In the genomic region with DNA sequence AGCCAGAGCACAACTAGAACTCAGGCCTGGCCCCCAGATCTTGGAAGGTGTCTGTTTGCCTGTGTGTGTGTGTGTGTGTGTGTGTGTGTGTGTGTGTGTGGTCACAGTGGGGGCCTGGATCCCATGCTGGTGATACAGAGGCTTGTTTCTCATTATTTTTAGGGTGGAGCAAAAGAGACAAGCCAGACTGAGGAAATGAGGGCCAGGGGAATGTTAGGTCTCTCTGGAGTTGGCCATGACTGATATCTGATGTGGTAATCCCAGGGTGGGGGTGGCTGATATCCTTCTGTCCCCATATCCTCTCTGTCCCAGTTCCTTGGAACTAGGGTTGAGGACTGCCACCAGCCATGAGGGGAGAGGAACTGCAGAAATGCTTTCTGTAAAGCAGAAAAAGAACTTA, we compare ENCODE assay signal across 22 mouse cellular contexts. TPM values are rescaled to one million over a fixed set of nuclear protein-coding genes. Genes with fewer than 3 reads are reported as not detected.
A peak's percentile ranks its signal among the peaks of the same experiment; 100 is the strongest.
DNase-seq lines count a peak whose midpoint lies in the region; ATAC-seq and TF ChIP-seq lines count a peak whose summit lies in the region.
"Had no signal": no experiment of that assay in that cellular context is flagged by ENCODE, and none has a peak within 500 bp of the region (broad histone marks: within the 10 kb centered on the region; RNA-seq: fewer than 3 reads in every experiment).

No protein-coding gene starts in this region.

- no peaks in the 10 kb centered on the region for H3K27me3 ChIP-seq in heart, embryonic 12.5 days (replicated peaks)
- peaks cover 13% of the 10 kb centered on the region; the same call in 1 of the 2 replicates for H3K27me3 ChIP-seq in heart, embryonic 10.5 days (ENCODE audit: insufficient read depth, poor library complexity, severe bottlenecking)
- no peaks in the 10 kb centered on the region for H3K27me3 ChIP-seq in neural tube, embryonic 13.5 days
- no peaks in the 10 kb centered on the region for H3K27me3 ChIP-seq in neural tube, embryonic 15.5 days (replicated peaks)
- H3K27me3 ChIP-seq: embryonic facial prominence, embryonic 15.5 days; heart, embryonic 15.5 days; hindbrain, embryonic 13.5 days had no signal

- no peak for ATAC-seq in heart, embryonic 12.5 days (ENCODE audit: insufficient number of reproducible peaks, low FRiP score)
- no peak for ATAC-seq in neural tube, embryonic 13.5 days (ENCODE audit: low read depth)
- no peak for ATAC-seq in neural tube, embryonic 15.5 days (ENCODE audit: low FRiP score)
- ATAC-seq: forebrain, postnatal 0 days; hindbrain, postnatal 0 days had no signal

- no peaks in the 10 kb centered on the region for H3K9me3 ChIP-seq in heart, embryonic 12.5 days (replicated peaks)
- no peaks in the 10 kb centered on the region for H3K9me3 ChIP-seq in heart, embryonic 10.5 days
- no peaks in the 10 kb centered on the region for H3K9me3 ChIP-seq in neural tube, embryonic 13.5 days
- H3K9me3 ChIP-seq in neural tube, embryonic 15.5 days (replicated peaks) = no peaks in the 10 kb centered on the region
- H3K9me3 ChIP-seq: embryonic facial prominence, embryonic 15.5 days; heart, embryonic 15.5 days; hindbrain, embryonic 13.5 days had no signal

- no peak overlapping the region for H3K4me2 ChIP-seq in heart, embryonic 12.5 days
- no peak overlapping the region for H3K4me2 ChIP-seq in neural tube, embryonic 13.5 days
- no peak overlapping the region for H3K4me2 ChIP-seq in neural tube, embryonic 15.5 days
- H3K4me2 ChIP-seq: embryonic facial prominence, embryonic 15.5 days; heart, embryonic 15.5 days; hindbrain, embryonic 13.5 days had no signal

- no peak overlapping the region for H3K4me3 ChIP-seq in gastrocnemius, adult 2 months
- no peak overlapping the region for H3K4me3 ChIP-seq in heart, embryonic 12.5 days
- H3K4me3 ChIP-seq in heart, embryonic 10.5 days = no peak overlapping the region
- H3K4me3 ChIP-seq in neural tube, embryonic 13.5 days = no peak overlapping the region
- H3K4me3 ChIP-seq in neural tube, embryonic 15.5 days (replicated peaks) = no peak overlapping the region
- H3K4me3 ChIP-seq: embryonic facial prominence, embryonic 15.5 days; heart, embryonic 15.5 days; hindbrain, embryonic 13.5 days had no signal

- peak overlapping the region; percentile 82 for H3K27ac ChIP-seq in gastrocnemius, adult 2 months
- 0 out of 2 replicates have a peak overlapping the region, but pooled peaks have one; percentile 21 for H3K27ac ChIP-seq in heart, embryonic 12.5 days (ENCODE audit: poor library complexity, severe bottlenecking)
- no peak overlapping the region for H3K27ac ChIP-seq in heart, embryonic 10.5 days
- no peak overlapping the region for H3K27ac ChIP-seq in neural tube, embryonic 13.5 days (replicated peaks)
- no peak overlapping the region for H3K27ac ChIP-seq in neural tube, embryonic 15.5 days (replicated peaks)
- H3K27ac ChIP-seq: hindbrain, embryonic 13.5 days had no signal

- H3K4me1 ChIP-seq in heart, embryonic 12.5 days (replicated peaks) = peaks cover 68% of the 10 kb centered on the region
- H3K4me1 ChIP-seq in heart, embryonic 10.5 days = peaks cover 49% of the 10 kb centered on the region
- H3K4me1 ChIP-seq in neural tube, embryonic 13.5 days (replicated peaks) = peaks cover 66% of the 10 kb centered on the region
- peaks cover 62% of the 10 kb centered on the region for H3K4me1 ChIP-seq in neural tube, embryonic 15.5 days

- peaks cover 26% of the 10 kb centered on the region for H3K36me3 ChIP-seq in heart, embryonic 12.5 days
- H3K36me3 ChIP-seq in heart, embryonic 10.5 days = peaks cover 42% of the 10 kb centered on the region
- peaks cover 52% of the 10 kb centered on the region for H3K36me3 ChIP-seq in neural tube, embryonic 13.5 days
- peaks cover 37% of the 10 kb centered on the region for H3K36me3 ChIP-seq in neural tube, embryonic 15.5 days
- H3K36me3 ChIP-seq: heart, embryonic 15.5 days had no signal

- no peak for DNase-seq in gastrocnemius, adult 2 months
- no peak for DNase-seq in gastrocnemius, postnatal 36 days
- no peak for DNase-seq in heart, embryonic 10.5 days (ENCODE audit: low spot score)
- DNase-seq in cerebellum, postnatal 4 days (ENCODE audit: low spot score in 2 of 2) = no peak
- DNase-seq: adrenal gland, adult 2 months; adrenal gland, postnatal 36 days; cerebellum, adult 8-10 months; cerebellum, postnatal 25 days; forebrain, postnatal 0 days; gastrocnemius, postnatal 25 days; kidney, adult 11 months; kidney, adult 9 months had no signal

- no peak for TF ChIP-seq CTCF in gastrocnemius, adult 2 months (IDR thresholded peaks at IDR 0.05)

- H3K9ac ChIP-seq in heart, embryonic 12.5 days = no peak overlapping the region
- peak overlapping the region; percentile 31; the same call in 1 of the 2 replicates for H3K9ac ChIP-seq in neural tube, embryonic 13.5 days
- no peak overlapping the region for H3K9ac ChIP-seq in neural tube, embryonic 15.5 days (replicated peaks)
- H3K9ac ChIP-seq: embryonic facial prominence, embryonic 15.5 days; forebrain, postnatal 0 days; heart, embryonic 15.5 days had no signal

- intact Hi-C loops in gastrocnemius, adult 2 months (cut with DNase I) = loop anchor here (10.0 kb wide), 1 partner anchor 562 kb away; no protein-coding TSS in a partner anchor
- intact Hi-C loops in gastrocnemius, postnatal 36 days (cut with DNase I) = no loop called here

RNA-seq across cellular contexts. Expression of a gene that starts 6.7 kb away (rescaled TPM):
- total RNA-seq in gastrocnemius, adult 2 months (2021) = not detected
- not detected for total RNA-seq in gastrocnemius, postnatal 36 days (2021)
- polyA plus RNA-seq in heart, embryonic 12.5 days (2016; fragmentation: Nextera tagmentation; extraction: Ambion mirVana) = 0.17 and 0.29 TPM in 2 replicates
- polyA plus RNA-seq in heart, embryonic 10.5 days (2016; fragmentation: Nextera tagmentation; extraction: Ambion mirVana) = 0.35 TPM in 1 of 2 replicates, not detected in the other
- polyA plus RNA-seq in neural tube, embryonic 13.5 days (2015; fragmentation: Nextera tagmentation; extraction: Ambion mirVana) = 0.57 and 0.62 TPM in 2 replicates
- 0.33 and 0.60 TPM in 2 replicates for polyA plus RNA-seq in neural tube, embryonic 15.5 days (2015; fragmentation: Nextera tagmentation; extraction: Ambion mirVana)
- total RNA-seq: adrenal gland, adult 2 months; adrenal gland, postnatal 36 days; gastrocnemius, adult 18-20 months; gastrocnemius, postnatal 25 days; heart, adult 8-10 months had no signal
- polyA plus RNA-seq: forebrain, embryonic 11.5 days had no signal

RNA-seq across cellular contexts. Expression of a gene that starts 22.8 kb away (rescaled TPM):
- 10 to 100 TPM in 1 of 2 experiments, 1 to 10 TPM in 1; 8.0 to 13.0 TPM for total RNA-seq in gastrocnemius, adult 2 months (2021)
- 10 to 100 TPM in 1 of 2 experiments, 1 to 10 TPM in 1; 8.7 to 12.7 TPM for total RNA-seq in gastrocnemius, postnatal 36 days (2021)
- 9.2 and 10.3 TPM in 2 replicates for polyA plus RNA-seq in heart, embryonic 12.5 days (2016; fragmentation: Nextera tagmentation; extraction: Ambion mirVana)
- 8.9 and 15.8 TPM in 2 replicates for polyA plus RNA-seq in heart, embryonic 10.5 days (2016; fragmentation: Nextera tagmentation; extraction: Ambion mirVana)
- polyA plus RNA-seq in neural tube, embryonic 13.5 days (2015; fragmentation: Nextera tagmentation; extraction: Ambion mirVana) = 17.1 and 18.4 TPM in 2 replicates
- 18.6 and 19.9 TPM in 2 replicates for polyA plus RNA-seq in neural tube, embryonic 15.5 days (2015; fragmentation: Nextera tagmentation; extraction: Ambion mirVana)

RNA-seq across cellular contexts. Expression of a gene that starts 44.6 kb away (rescaled TPM):
- total RNA-seq in gastrocnemius, adult 2 months (2021) = 10 to 100 TPM; 38.5 to 41.4 TPM
- 10 to 100 TPM; 33.4 to 34.6 TPM for total RNA-seq in gastrocnemius, postnatal 36 days (2021)
- polyA plus RNA-seq in heart, embryonic 12.5 days (2016; fragmentation: Nextera tagmentation; extraction: Ambion mirVana) = 166 TPM in 2 replicates
- 220 and 264 TPM in 2 replicates for polyA plus RNA-seq in heart, embryonic 10.5 days (2016; fragmentation: Nextera tagmentation; extraction: Ambion mirVana)
- 214 and 224 TPM in 2 replicates for polyA plus RNA-seq in neural tube, embryonic 13.5 days (2015; fragmentation: Nextera tagmentation; extraction: Ambion mirVana)
- polyA plus RNA-seq in neural tube, embryonic 15.5 days (2015; fragmentation: Nextera tagmentation; extraction: Ambion mirVana) = 190 and 207 TPM in 2 replicates

RNA-seq across cellular contexts. Expression of a gene that starts 49.4 kb away (rescaled TPM):
- total RNA-seq in gastrocnemius, adult 2 months (2021) = 1 to 10 TPM; 5.0 to 10.0 TPM
- total RNA-seq in gastrocnemius, postnatal 36 days (2021) = 1 to 10 TPM; 8.7 to 9.1 TPM
- 111 and 115 TPM in 2 replicates for polyA plus RNA-seq in heart, embryonic 12.5 days (2016; fragmentation: Nextera tagmentation; extraction: Ambion mirVana)
- 60.6 and 98.7 TPM in 2 replicates for polyA plus RNA-seq in heart, embryonic 10.5 days (2016; fragmentation: Nextera tagmentation; extraction: Ambion mirVana)
- 9.2 and 11.6 TPM in 2 replicates for polyA plus RNA-seq in neural tube, embryonic 13.5 days (2015; fragmentation: Nextera tagmentation; extraction: Ambion mirVana)
- polyA plus RNA-seq in neural tube, embryonic 15.5 days (2015; fragmentation: Nextera tagmentation; extraction: Ambion mirVana) = 7.2 and 12.7 TPM in 2 replicates

RNA-seq across cellular contexts. Expression of a gene that starts 58.9 kb away (rescaled TPM):
- not detected for total RNA-seq in gastrocnemius, adult 2 months (2021)
- not detected for total RNA-seq in gastrocnemius, postnatal 36 days (2021)
- polyA plus RNA-seq in heart, embryonic 12.5 days (2016; fragmentation: Nextera tagmentation; extraction: Ambion mirVana) = 12.1 and 12.4 TPM in 2 replicates
- polyA plus RNA-seq in heart, embryonic 10.5 days (2016; fragmentation: Nextera tagmentation; extraction: Ambion mirVana) = 15.2 and 19.4 TPM in 2 replicates
- 1.3 and 1.9 TPM in 2 replicates for polyA plus RNA-seq in neural tube, embryonic 13.5 days (2015; fragmentation: Nextera tagmentation; extraction: Ambion mirVana)
- polyA plus RNA-seq in neural tube, embryonic 15.5 days (2015; fragmentation: Nextera tagmentation; extraction: Ambion mirVana) = 0.99 and 4.6 TPM in 2 replicates
- total RNA-seq: gastrocnemius, adult 18-20 months; gastrocnemius, postnatal 25 days had no signal

Comparison
In these comparisons a context has a peak if more than half of its experiments do, and no peak if none do; other contexts are left out.
1. H3K27ac ChIP-seq: peak in gastrocnemius, adult 2 months (single experiment) and heart, embryonic 12.5 days (single experiment); none in heart, embryonic 10.5 days (single experiment), neural tube, embryonic 13.5 days (single experiment) and neural tube, embryonic 15.5 days (single experiment).